Mouse (Mus musculus) lung, embryonic 15.5 days (tissue): ENCODE data around the gene Clcn2. TPM values are rescaled to one million over a fixed set of nuclear protein-coding genes. Genes with fewer than 3 reads are reported as not detected.

ENCODE experiments used
- ATAC-seq: fragments of 200-750 bp; cut with Nextera tagmentation; 2 replicates; pipeline ENCODE4 v1.8.0; 2017; ENCODE audit warnings: moderate number of reproducible peaks, borderline replicate concordance; ENCODE audit not compliant: low FRiP score, low TSS enrichment; ENCODE audit errors: extremely low read depth
- H3K27ac ChIP-seq: fragments of 300-500 bp; sonication (generic); 2 replicates; pipeline ENCODE4 v1.5.1; 2015; ENCODE audit warnings: moderate library complexity, mild to moderate bottlenecking, inconsistent platforms
- H3K27me3 ChIP-seq: fragments of 300-500 bp; sonication (generic); 2 replicates; pipeline ENCODE4 v1.6.1; 2015; ENCODE audit warnings: inconsistent platforms
- H3K36me3 ChIP-seq: fragments of 300-500 bp; sonication (generic); 2 replicates; pipeline ENCODE4 v1.6.1; 2015; ENCODE audit warnings: inconsistent platforms
- H3K4me1 ChIP-seq: fragments of 300-500 bp; sonication (generic); 2 replicates; pipeline ENCODE4 v1.6.1; 2015; ENCODE audit warnings: inconsistent platforms
- H3K4me2 ChIP-seq: fragments of 300-500 bp; sonication (generic); 2 replicates; pipeline ENCODE4 v1.6.1; 2015; ENCODE audit warnings: inconsistent platforms, mild to moderate bottlenecking, moderate library complexity
- H3K4me3 ChIP-seq: fragments of 300-500 bp; sonication (generic); 2 replicates; pipeline ENCODE4 v1.5.1; 2015; ENCODE audit warnings: mild to moderate bottlenecking, inconsistent platforms
- H3K9ac ChIP-seq: fragments of 300-500 bp; sonication (generic); 2 replicates; pipeline ENCODE4 v1.6.1; 2015; ENCODE audit warnings: inconsistent platforms
- H3K9me3 ChIP-seq: fragments of 300-500 bp; sonication (generic); 2 replicates; pipeline ENCODE4 v1.6.1; 2016; ENCODE audit warnings: inconsistent platforms
- WGBS: fragments of 180-500 bp; shearing (Covaris S2); methylation state at CpG from one replicate; pipeline ENCODE4 v1.1.7; 2015; 5-methylcytosine and 5-hydroxymethylcytosine counted together
- polyA plus RNA-seq: library from polyadenylated mRNA; unstranded; fragments of >200 nt; fragmentation: Nextera tagmentation; extraction: Ambion mirVana; gene quantifications from 2 replicates; pipeline ENCODE4 v1.2.1, GENCODE M21; 2015

Gene Clcn2
- polyA plus RNA-seq, 1 experiment from 2014 or later, result 8.6 TPM

DNA sequence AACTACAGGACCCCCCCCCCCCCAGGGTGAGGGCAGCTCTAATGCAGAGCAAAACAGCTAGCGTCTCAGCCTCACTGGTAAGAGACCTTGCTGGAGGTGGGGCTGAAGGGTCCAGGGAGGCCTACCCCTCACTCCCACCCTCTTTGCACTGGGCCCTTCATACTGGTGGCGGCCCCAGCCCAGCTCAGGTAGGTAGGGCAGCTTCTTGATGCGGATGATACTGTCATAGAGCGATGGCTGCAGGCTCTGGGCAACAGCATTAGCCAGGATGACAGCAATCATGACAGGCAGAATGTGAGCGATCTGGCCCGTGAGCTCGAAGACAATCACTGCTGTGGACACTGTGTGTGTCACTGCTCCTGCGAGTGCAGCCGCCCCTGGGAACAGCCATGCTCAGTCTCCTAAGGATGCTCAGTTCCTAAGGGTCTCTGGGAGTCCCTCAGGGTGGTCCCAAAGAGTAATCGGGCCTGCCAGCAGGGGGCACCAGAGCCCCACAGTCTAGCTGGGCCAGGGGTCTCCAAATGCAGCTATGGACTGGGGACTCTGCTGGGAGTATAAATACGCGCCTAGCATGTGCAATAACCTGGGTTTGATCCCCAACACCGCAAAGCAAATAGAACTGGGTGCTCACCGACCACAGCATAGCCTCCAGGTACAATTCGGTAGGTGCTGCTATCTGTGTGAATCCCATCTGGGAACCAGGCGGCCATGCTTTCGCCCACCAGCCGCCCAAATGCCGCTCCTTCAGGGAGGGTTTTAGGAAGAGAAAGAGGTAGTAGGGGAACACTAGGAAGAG, 8.4 kb downstream of the Clcn2 start:
- Histone ChIP-seq H3K4me1 (no peaks in the 10 kb centered on the region), H3K9ac (no peak overlapping the region), H3K4me2 (no peak overlapping the region), H3K4me3 (no peak overlapping the region), H3K36me3 (peaks cover 3% of the 10 kb centered on the region; the same call in 1 of the 2 replicates), H3K9me3 (no peaks in the 10 kb centered on the region), H3K27me3 (no peaks in the 10 kb centered on the region), H3K27ac (no peak overlapping the region)
- 73% methylated on average over 19 of the region's 19 CpGs for WGBS
- ATAC-seq, result peak; percentile 29; the same call in 1 of the 2 replicates

DNA sequence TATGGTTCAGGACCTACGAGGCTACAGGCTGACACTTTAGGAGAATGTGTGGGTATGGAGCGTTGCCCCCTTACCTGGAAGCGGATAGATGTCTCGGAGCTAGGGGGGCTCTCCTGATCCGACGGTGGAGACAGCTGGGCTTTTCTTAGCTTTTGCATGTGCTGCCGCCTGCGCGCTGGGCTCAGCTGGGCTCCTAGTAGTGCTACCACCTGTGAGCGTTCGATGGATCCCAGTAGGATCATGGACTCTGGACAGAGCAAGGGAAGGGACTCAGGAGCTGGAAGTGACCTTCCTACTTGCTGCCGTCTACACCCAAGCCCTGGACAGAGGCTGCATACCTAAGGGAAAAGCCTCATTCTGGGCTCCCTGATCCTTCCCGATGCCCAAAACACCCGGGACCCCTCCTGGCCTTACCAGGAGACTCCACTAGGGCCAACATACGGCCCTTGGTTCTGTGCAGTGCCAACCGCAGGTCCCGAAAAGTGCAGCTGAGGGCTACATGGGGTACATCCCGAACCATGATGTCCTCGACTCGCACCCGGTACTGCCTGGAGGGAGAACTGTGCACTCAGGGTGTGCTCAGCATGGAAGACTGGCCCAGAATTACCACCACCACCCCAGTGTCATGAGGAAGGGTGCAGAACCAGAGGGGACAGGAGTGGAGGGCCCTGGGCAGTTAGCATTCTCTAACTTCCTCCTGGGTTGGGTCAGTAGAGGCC, 9.2 kb downstream of the Clcn2 start:
- H3K27ac ChIP-seq, result no peak overlapping the region
- no peaks in the 10 kb centered on the region for H3K27me3 ChIP-seq
- H3K9me3 ChIP-seq, result no peaks in the 10 kb centered on the region
- no peaks in the 10 kb centered on the region for H3K4me1 ChIP-seq
- WGBS, result 92% methylated on average over 21 of the region's 21 CpGs
- no peak overlapping the region for H3K4me3 ChIP-seq
- H3K4me2 ChIP-seq, result no peak overlapping the region
- ATAC-seq, result no peak
- peaks cover 3% of the 10 kb centered on the region; the same call in 1 of the 2 replicates for H3K36me3 ChIP-seq
- H3K9ac ChIP-seq, result no peak overlapping the region

GRCm38 (mm10) chr16:20706407-20707055, 11.0 kb downstream of the Clcn2 start:
- peaks cover 3% of the 10 kb centered on the region; the same call in 1 of the 2 replicates for H3K36me3 ChIP-seq
- no peak overlapping the region for H3K27ac ChIP-seq
- no peaks in the 10 kb centered on the region for H3K27me3 ChIP-seq

GRCm38 (mm10) chr16:20705786-20706185, 11.8 kb downstream of the Clcn2 start:
- Histone ChIP-seq H3K27me3 (no peaks in the 10 kb centered on the region), H3K4me3 (no peak overlapping the region), H3K4me2 (no peak overlapping the region), H3K4me1 (peaks cover 16% of the 10 kb centered on the region), H3K36me3 (peaks cover 3% of the 10 kb centered on the region; the same call in 1 of the 2 replicates), H3K27ac (no peak overlapping the region), H3K9me3 (no peaks in the 10 kb centered on the region), H3K9ac (no peak overlapping the region)
- ATAC-seq, result no peak
- WGBS, result 87% methylated on average over 3 of the region's 3 CpGs

More at GRCm38 (mm10) chr16:20706407-20707055, 11.0 kb downstream of the Clcn2 start:
- H3K4me3 ChIP-seq, result no peak overlapping the region
- peaks cover 12% of the 10 kb centered on the region for H3K4me1 ChIP-seq
- no peak for ATAC-seq
- 84% methylated on average over 2 of the region's 2 CpGs for WGBS
- no peak overlapping the region for H3K9ac ChIP-seq
- no peak overlapping the region for H3K4me2 ChIP-seq
- no peaks in the 10 kb centered on the region for H3K9me3 ChIP-seq

GRCm38 (mm10) chr16:20703699-20704400, 13.7 kb downstream of the Clcn2 start:
- ATAC-seq, result no peak
- Histone ChIP-seq H3K4me2 (no peak overlapping the region), H3K27me3 (no peaks in the 10 kb centered on the region), H3K36me3 (no peaks in the 10 kb centered on the region; the same call in 1 of the 2 replicates), H3K4me1 (peaks cover 16% of the 10 kb centered on the region), H3K27ac (no peak overlapping the region), H3K9me3 (no peaks in the 10 kb centered on the region), H3K9ac (no peak overlapping the region), H3K4me3 (no peak overlapping the region)
- WGBS, result 86% methylated on average over 6 of the region's 6 CpGs

GRCm38 (mm10) chr16:20703071-20703470, 14.5 kb downstream of the Clcn2 start:
- ATAC-seq, result no peak
- Histone ChIP-seq H3K4me2 (no peak overlapping the region), H3K9me3 (no peaks in the 10 kb centered on the region), H3K4me1 (peaks cover 16% of the 10 kb centered on the region), H3K27me3 (no peaks in the 10 kb centered on the region), H3K27ac (no peak overlapping the region), H3K36me3 (no peaks in the 10 kb centered on the region; the same call in 1 of the 2 replicates), H3K4me3 (no peak overlapping the region), H3K9ac (no peak overlapping the region)
- 87% methylated on average over 10 of the region's 10 CpGs for WGBS

DNA sequence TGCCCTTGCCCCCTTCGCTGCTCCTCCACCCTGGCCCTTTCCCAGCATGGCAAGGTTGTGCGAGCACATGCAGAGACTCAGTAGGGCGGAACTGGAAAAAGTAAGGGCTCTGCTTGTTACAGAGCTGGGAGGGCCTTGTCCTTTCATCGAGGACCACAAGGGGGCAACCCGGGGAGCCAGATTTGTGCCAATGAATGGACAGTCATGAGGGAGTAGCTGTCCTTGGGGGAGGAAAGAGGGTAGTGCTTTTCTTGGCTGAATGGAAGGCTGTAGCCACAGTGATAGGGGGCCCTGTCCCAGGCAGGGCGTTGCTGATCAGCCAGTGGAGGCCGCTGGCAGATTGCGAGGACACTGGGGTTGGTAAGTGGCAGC, 15.0 kb downstream of the Clcn2 start:
- Histone ChIP-seq H3K27me3 (no peaks in the 10 kb centered on the region), H3K4me3 (no peak overlapping the region), H3K4me2 (0 out of 2 replicates have a peak overlapping the region, but pooled peaks have one; percentile 3), H3K4me1 (peaks cover 16% of the 10 kb centered on the region), H3K9ac (no peak overlapping the region), H3K27ac (no peak overlapping the region), H3K9me3 (no peaks in the 10 kb centered on the region), H3K36me3 (no peaks in the 10 kb centered on the region)
- ATAC-seq, result peak; percentile 56; the same call in 1 of the 2 replicates
- WGBS, result 10% methylated on average over 8 of the region's 8 CpGs

GRCm38 (mm10) chr16:20701729-20702521, 15.6 kb downstream of the Clcn2 start:
- ATAC-seq, result peak; percentile 13; the same call in 1 of the 2 replicates
- no peak overlapping the region for H3K9ac ChIP-seq
- 30% methylated on average over 10 of the region's 12 CpGs for WGBS
- H3K9me3 ChIP-seq, result no peaks in the 10 kb centered on the region
- H3K4me1 ChIP-seq, result peaks cover 16% of the 10 kb centered on the region
- H3K36me3 ChIP-seq, result no peaks in the 10 kb centered on the region
- H3K4me2 ChIP-seq, result 0 out of 2 replicates have a peak overlapping the region, but pooled peaks have one; percentile 7
- no peak overlapping the region for H3K27ac ChIP-seq
- no peak overlapping the region for H3K4me3 ChIP-seq
- no peaks in the 10 kb centered on the region for H3K27me3 ChIP-seq

DNA sequence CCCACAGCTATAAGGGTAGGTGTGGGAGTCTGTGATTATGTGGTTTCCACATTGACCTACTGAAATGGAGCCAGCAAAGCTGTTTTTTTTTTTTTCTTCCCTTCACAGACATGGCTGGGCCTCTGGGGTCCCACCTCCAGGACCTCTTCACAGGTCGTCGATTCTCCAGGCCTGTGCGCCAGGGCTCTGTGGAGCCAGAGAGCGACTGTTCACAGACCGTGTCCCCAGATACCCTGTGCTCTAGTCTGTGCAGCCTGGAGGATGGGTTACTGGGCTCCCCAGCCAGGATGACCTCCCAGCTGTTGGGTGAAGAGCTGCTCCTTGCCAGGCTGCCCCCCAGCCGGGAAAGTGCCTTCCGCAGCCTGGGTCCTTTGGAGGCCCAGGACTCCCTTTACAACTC, 16.2 kb downstream of the Clcn2 start:
- 55% methylated on average over 7 of the region's 7 CpGs for WGBS

GRCm38 (mm10) chr16:20700036-20700435, 17.5 kb downstream of the Clcn2 start:
- Histone ChIP-seq H3K36me3 (no peaks in the 10 kb centered on the region), H3K9ac (no peak overlapping the region), H3K27me3 (no peaks in the 10 kb centered on the region), H3K27ac (no peak overlapping the region), H3K4me2 (no peak overlapping the region), H3K4me1 (peaks cover 30% of the 10 kb centered on the region), H3K9me3 (no peaks in the 10 kb centered on the region), H3K4me3 (no peak overlapping the region)
- ATAC-seq, result no peak
- 60% methylated on average over 5 of the region's 5 CpGs for WGBS

More for the DNA sequence above, 16.2 kb downstream of the Clcn2 start:
- no peaks in the 10 kb centered on the region for H3K27me3 ChIP-seq
- H3K9me3 ChIP-seq, result no peaks in the 10 kb centered on the region
- ATAC-seq, result no peak
- no peak overlapping the region for H3K4me3 ChIP-seq
- no peak overlapping the region for H3K4me2 ChIP-seq
- no peak overlapping the region for H3K9ac ChIP-seq
- H3K4me1 ChIP-seq, result peaks cover 17% of the 10 kb centered on the region
- H3K36me3 ChIP-seq, result no peaks in the 10 kb centered on the region
- H3K27ac ChIP-seq, result no peak overlapping the region

- Histone ChIP-seq H3K4me1 (peaks cover 33% of the 10 kb centered on the region), H3K27ac (no peak overlapping the region), H3K4me3 (no peak overlapping the region), H3K36me3 (no peaks in the 10 kb centered on the region), H3K9me3 (no peaks in the 10 kb centered on the region), H3K4me2 (no peak overlapping the region), H3K27me3 (no peaks in the 10 kb centered on the region), H3K9ac (no peak overlapping the region)
- 77% methylated on average over 5 of the region's 5 CpGs for WGBS
- ATAC-seq, result no peak
These were observed 18.3 kb downstream of the Clcn2 start for GRCm38 (mm10) chr16:20699266-20699665.
